Mouse (Mus musculus) cerebellum, adult 2 months (tissue): Measurements from ENCODE around the gene Ano1.

Experiments used
- CTCF ChIP-seq: fragments of 200-500 bp; IDR thresholded peaks from 2 replicates; pipeline ENCODE4 v1.5.1; 2011; ENCODE audit warnings: low read depth, mild to moderate bottlenecking, control low read depth, low read length, moderate library complexity, borderline replicate concordance; ENCODE audit not compliant: insufficient read depth
- POLR2A ChIP-seq: fragments of 200-500 bp; IDR thresholded peaks from 2 replicates; pipeline ENCODE4 v1.6.1; 2011; ENCODE audit warnings: low read length, control low read depth, borderline replicate concordance; ENCODE audit not compliant: insufficient read depth

GRCm38 (mm10) chr7:144782402-144782801, 30.6 kb upstream of the Ano1 start:
- no peak for TF ChIP-seq CTCF
- TF ChIP-seq POLR2A, result no peak
